Mouse (Mus musculus) activated CD4-positive, CD25-positive, alpha-beta regulatory T cell, adult 4 months (primary cell): ENCODE measurements around the gene Fam217a. TPM values are rescaled to one million over a fixed set of nuclear protein-coding genes. Genes with fewer than 3 reads are reported as not detected.
"Not testable (repeated sequence)": the region's sequence is repeated elsewhere in the genome, so short reads cannot be mapped to it uniquely, and the experiment has no call there.

Experiments used
- ATAC-seq: one replicate; pipeline ENCODE4 v1.8.0; 2017
- polyA plus RNA-seq, 2 experiments: library from polyadenylated mRNA; unstranded; fragments of 100-300 nt; shearing (Covaris generic); gene quantifications; one replicate each; pipeline ENCODE4 v1.2.1; 2017

The Fam217a gene
- polyA plus RNA-seq, 2 experiments from 2014 or later = not detected

DNA sequence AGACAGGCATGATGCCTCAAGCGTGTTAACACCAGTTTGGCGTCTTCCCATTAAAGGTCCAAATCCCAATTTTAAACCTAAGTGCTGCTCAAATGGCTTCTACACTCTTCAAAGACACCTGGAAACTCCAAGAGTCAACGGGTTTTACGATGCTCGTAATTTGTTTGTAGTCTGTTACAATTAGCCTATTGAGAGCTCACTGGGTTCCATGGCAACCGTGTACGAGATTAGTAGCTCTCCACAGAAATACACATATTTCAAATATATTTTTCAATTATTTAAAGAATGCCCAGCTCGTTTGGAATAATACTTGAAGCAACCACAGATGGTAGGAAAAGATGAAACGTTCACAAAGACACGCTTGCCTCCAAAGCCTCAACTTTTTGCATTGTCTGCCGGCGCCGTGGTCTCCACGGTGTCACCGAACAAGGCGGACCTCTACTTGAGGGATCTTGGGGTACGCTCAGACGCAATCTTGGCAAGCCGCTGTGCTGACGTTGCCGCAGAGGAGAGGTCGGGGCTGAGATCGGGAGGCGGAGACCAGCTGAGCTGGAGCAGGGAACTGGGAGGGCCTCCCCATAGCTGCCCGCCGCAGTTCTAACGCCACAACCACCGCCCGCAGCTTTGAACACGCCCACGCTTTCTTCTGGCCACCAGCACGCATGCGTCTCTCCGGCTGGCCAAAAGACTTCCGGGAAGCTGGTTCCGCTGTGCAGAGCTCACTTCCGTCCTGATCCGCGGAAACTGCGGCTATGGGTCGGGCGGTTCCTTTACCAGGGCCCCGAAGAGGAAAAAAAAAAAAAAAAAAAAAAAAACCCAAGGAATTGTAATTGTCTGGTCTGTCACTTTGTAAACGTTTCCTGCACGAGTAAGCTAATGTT lies 50.1 kb downstream of the Fam217a start:
- peak; percentile 58 for ATAC-seq

GRCm38 (mm10) chr13:34864420-34865169 lies 59.5 kb downstream of the Fam217a start:
- ATAC-seq = peak; percentile 82

- ATAC-seq = not testable (repeated sequence)
These were observed 62.9 kb downstream of the Fam217a start for GRCm38 (mm10) chr13:34861166-34861565.

Other genes with a start within 250 kb of the Fam217a start
- gene Fam50b, start 189.5 kb downstream of the Fam217a start, polyA plus RNA-seq = not detected
- gene Prpf4b, start 49.0 kb downstream of the Fam217a start, polyA plus RNA-seq = 10 to 100 TPM; 56.8 to 90.8 TPM
- gene 4933417A18Rik, start 99 bp upstream of the Fam217a start, polyA plus RNA-seq = not detected
- under 1 TPM in 1 of 2 experiments, not detected in 1; 0.62 TPM for gene Eci3, start 39.5 kb upstream of the Fam217a start, polyA plus RNA-seq
- gene Eci2, start 102.8 kb upstream of the Fam217a start, polyA plus RNA-seq = 100 to 1,000 TPM; 103 to 110 TPM